Mouse (Mus musculus) midbrain, embryonic 16.5 days (tissue): ENCODE measurements around the gene Pld4. TPM values are rescaled to one million over a fixed set of nuclear protein-coding genes. Genes with fewer than 3 reads are reported as not detected.
A peak's percentile ranks its signal among the peaks of the same experiment; 100 is the strongest.

ENCODE experiments used
- ATAC-seq: fragments of 200-750 bp; cut with Nextera tagmentation; 2 replicates; pipeline ENCODE4 v1.8.0; 2017; ENCODE audit warnings: moderate TSS enrichment
- H3K27ac ChIP-seq: fragments of 300-500 bp; sonication (generic); 2 replicates; pipeline ENCODE4 v1.5.1; 2014; ENCODE audit warnings: mild to moderate bottlenecking, low read length, mixed read lengths
- H3K27me3 ChIP-seq: fragments of 300-500 bp; sonication (generic); 2 replicates; pipeline ENCODE4 v1.6.1; 2014; ENCODE audit warnings: low read depth, low read length, mixed read lengths; ENCODE audit not compliant: control insufficient read depth, insufficient read depth
- H3K36me3 ChIP-seq: fragments of 300-500 bp; sonication (generic); 2 replicates; pipeline ENCODE4 v1.6.1; 2014; ENCODE audit warnings: mild to moderate bottlenecking, low read length, moderate library complexity, mixed read lengths; ENCODE audit not compliant: control insufficient read depth, insufficient read depth
- H3K4me1 ChIP-seq: fragments of 300-500 bp; sonication (generic); 2 replicates; pipeline ENCODE4 v1.6.1; 2014; ENCODE audit warnings: mild to moderate bottlenecking, low read length, mixed read lengths; ENCODE audit not compliant: control insufficient read depth, insufficient read depth
- H3K4me2 ChIP-seq: fragments of 300-500 bp; sonication (generic); 2 replicates; pipeline ENCODE4 v1.6.1; 2014; ENCODE audit warnings: mild to moderate bottlenecking, low read length, mixed read lengths
- H3K4me3 ChIP-seq: fragments of 300-500 bp; sonication (generic); 2 replicates; pipeline ENCODE4 v1.5.1; 2014; ENCODE audit warnings: low read depth, mild to moderate bottlenecking, low read length, moderate library complexity, mixed read lengths
- H3K9ac ChIP-seq: fragments of 300-500 bp; sonication (generic); 2 replicates; pipeline ENCODE4 v1.6.1; 2014; ENCODE audit warnings: low read depth, low read length, mixed read lengths
- H3K9me3 ChIP-seq: fragments of 300-500 bp; sonication (generic); replicated peaks from 2 replicates; pipeline ENCODE4 v1.6.1; 2014; ENCODE audit warnings: mild to moderate bottlenecking, low read length, mixed read lengths; ENCODE audit not compliant: control insufficient read depth, poor library complexity, severe bottlenecking
- WGBS: fragments of 180-500 bp; shearing (Covaris S2); extraction: QIAGEN DNeasy Blood & Tissue Kit; methylation state at CpG from one replicate; pipeline ENCODE4 v1.1.7; 2014; 5-methylcytosine and 5-hydroxymethylcytosine counted together
- polyA plus RNA-seq: library from polyadenylated mRNA; unstranded; fragments of >200 nt; fragmentation: Nextera tagmentation; extraction: Ambion mirVana; gene quantifications from 2 replicates; pipeline ENCODE4 v1.2.1, GENCODE M21; 2015

The Pld4 gene
- polyA plus RNA-seq, 1 experiment from 2014 or later, result 5.9 TPM

DNA sequence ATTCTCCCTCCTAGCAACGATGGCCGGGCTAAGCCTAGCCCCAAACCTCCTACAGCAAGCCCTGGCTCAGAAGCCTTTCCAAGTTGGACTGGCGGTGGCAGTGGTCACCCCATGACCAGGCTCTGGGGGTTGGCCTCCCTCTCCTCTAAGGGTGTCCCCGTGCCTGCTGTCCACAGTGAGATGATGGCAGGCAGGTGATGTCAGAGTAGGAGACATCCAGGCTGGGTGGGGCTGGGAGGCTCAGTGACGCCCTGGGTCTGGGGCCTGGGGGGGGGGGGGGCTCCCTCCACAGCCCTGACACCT is 37.5 kb upstream of the Pld4 start:
- Histone ChIP-seq H3K9ac (peak overlapping the region; percentile 94), H3K27me3 (no peaks in the 10 kb centered on the region), H3K36me3 (no peaks in the 10 kb centered on the region), H3K4me3 (peak overlapping the region; percentile 86), H3K9me3 (no peaks in the 10 kb centered on the region), H3K4me1 (peaks cover 20% of the 10 kb centered on the region), H3K4me2 (peak overlapping the region; percentile 69), H3K27ac (peak overlapping the region; percentile 53; the same call in 1 of the 2 replicates)
- WGBS, result 16% methylated on average over 5 of the region's 5 CpGs
- ATAC-seq, result peak; percentile 29

DNA sequence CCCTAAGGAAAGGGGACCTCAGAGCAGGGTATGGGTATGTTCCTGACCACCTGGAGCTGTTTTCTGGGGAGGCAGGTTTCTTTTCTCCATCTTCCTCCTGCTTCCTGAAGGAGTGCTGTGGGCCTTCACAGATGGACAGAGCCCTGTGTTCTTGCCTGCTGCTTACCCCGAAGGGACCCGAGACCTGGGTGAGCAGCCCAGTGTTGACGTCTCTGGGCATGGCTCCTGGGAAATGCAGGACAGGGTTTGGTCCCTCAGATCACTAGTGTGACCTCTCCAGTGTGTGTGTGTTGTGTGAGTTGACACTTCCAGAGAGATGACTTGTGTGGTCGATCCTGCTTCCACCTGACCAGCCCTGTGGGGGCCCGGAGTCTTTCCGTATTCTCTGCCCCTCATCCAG is 37.0 kb upstream of the Pld4 start:
- Histone ChIP-seq H3K27me3 (no peaks in the 10 kb centered on the region), H3K27ac (no peak overlapping the region), H3K36me3 (no peaks in the 10 kb centered on the region), H3K4me1 (peaks cover 20% of the 10 kb centered on the region), H3K9me3 (no peaks in the 10 kb centered on the region), H3K4me3 (peak overlapping the region; percentile 86), H3K4me2 (peak overlapping the region; percentile 69), H3K9ac (peak overlapping the region; percentile 94; the same call in 1 of the 2 replicates)
- no peak for ATAC-seq
- WGBS, result 90% methylated on average over 6 of the region's 6 CpGs

- Histone ChIP-seq H3K4me1 (peaks cover 20% of the 10 kb centered on the region), H3K27ac (no peak overlapping the region), H3K27me3 (no peaks in the 10 kb centered on the region), H3K36me3 (no peaks in the 10 kb centered on the region; the same call in 1 of the 2 replicates), H3K9ac (0 out of 2 replicates have a peak overlapping the region, but pooled peaks have one; percentile 6), H3K9me3 (no peaks in the 10 kb centered on the region), H3K4me2 (peak overlapping the region; percentile 69; the same call in 1 of the 2 replicates), H3K4me3 (no peak overlapping the region)
- 82% methylated on average over 11 of the region's 11 CpGs for WGBS
- no peak for ATAC-seq
Observed at GRCm38 (mm10) chr12:112724077-112724805, 36.2 kb upstream of the Pld4 start.

DNA sequence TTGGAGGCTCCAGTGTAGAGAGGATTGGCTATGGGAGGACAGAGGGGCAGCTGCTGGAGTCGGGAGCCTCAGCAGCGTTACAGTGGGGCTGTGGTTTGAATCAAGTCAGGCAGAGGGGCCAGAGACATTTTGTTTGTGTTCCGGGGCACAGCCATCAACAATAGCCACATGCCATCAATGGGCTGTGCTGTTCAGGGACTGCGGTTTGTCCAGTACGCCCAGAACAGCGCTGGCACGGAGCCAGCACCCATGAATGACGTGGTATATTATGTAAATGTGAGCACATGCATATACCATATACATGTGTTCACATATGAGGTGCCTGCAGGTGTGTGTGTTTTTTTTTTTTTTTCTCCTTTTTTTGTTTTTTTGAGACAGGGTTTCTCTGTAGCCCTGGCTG is 32.7 kb upstream of the Pld4 start:
- Histone ChIP-seq H3K27me3 (no peaks in the 10 kb centered on the region), H3K4me2 (no peak overlapping the region), H3K9me3 (no peaks in the 10 kb centered on the region), H3K4me3 (no peak overlapping the region), H3K9ac (no peak overlapping the region), H3K36me3 (no peaks in the 10 kb centered on the region; the same call in 1 of the 2 replicates), H3K4me1 (peaks cover 18% of the 10 kb centered on the region), H3K27ac (no peak overlapping the region)
- ATAC-seq, result no peak
- WGBS, result 75% methylated on average over 8 of the region's 8 CpGs

GRCm38 (mm10) chr12:112730808-112731207 is 29.6 kb upstream of the Pld4 start:
- 92% methylated on average over 14 of the region's 14 CpGs for WGBS
- peaks cover 18% of the 10 kb centered on the region for H3K36me3 ChIP-seq

GRCm38 (mm10) chr12:112732591-112732990 is 27.9 kb upstream of the Pld4 start:
- H3K36me3 ChIP-seq, result peaks cover 30% of the 10 kb centered on the region
- H3K4me2 ChIP-seq, result no peak overlapping the region
- peaks cover 2% of the 10 kb centered on the region for H3K4me1 ChIP-seq
- no peak overlapping the region for H3K27ac ChIP-seq
- no peaks in the 10 kb centered on the region for H3K9me3 ChIP-seq
- no peak overlapping the region for H3K9ac ChIP-seq
- no peaks in the 10 kb centered on the region for H3K27me3 ChIP-seq
- 93% methylated on average over 10 of the region's 10 CpGs for WGBS
- no peak for ATAC-seq
- no peak overlapping the region for H3K4me3 ChIP-seq

More at GRCm38 (mm10) chr12:112730808-112731207, 29.6 kb upstream of the Pld4 start:
- H3K9me3 ChIP-seq, result no peaks in the 10 kb centered on the region
- no peak overlapping the region for H3K9ac ChIP-seq
- H3K4me2 ChIP-seq, result no peak overlapping the region
- H3K27ac ChIP-seq, result no peak overlapping the region
- no peak for ATAC-seq
- no peak overlapping the region for H3K4me3 ChIP-seq
- no peaks in the 10 kb centered on the region for H3K27me3 ChIP-seq
- peaks cover 4% of the 10 kb centered on the region for H3K4me1 ChIP-seq

- no peak overlapping the region for H3K9ac ChIP-seq
- ATAC-seq, result no peak
- H3K4me1 ChIP-seq, result no peaks in the 10 kb centered on the region
- H3K4me2 ChIP-seq, result no peak overlapping the region
- WGBS, result 88% methylated on average over 2 of the region's 2 CpGs
- H3K4me3 ChIP-seq, result no peak overlapping the region
- H3K36me3 ChIP-seq, result peaks cover 38% of the 10 kb centered on the region
- no peaks in the 10 kb centered on the region for H3K9me3 ChIP-seq
- H3K27me3 ChIP-seq, result no peaks in the 10 kb centered on the region
- H3K27ac ChIP-seq, result no peak overlapping the region
Observed at GRCm38 (mm10) chr12:112734108-112734820, 26.2 kb upstream of the Pld4 start.

- whole genome bisulfite sequencing, result 87% methylated on average over 19 of the region's 19 CpGs
- Histone ChIP-seq H3K9me3 (no peaks in the 10 kb centered on the region), H3K4me1 (no peaks in the 10 kb centered on the region), H3K4me2 (no peak overlapping the region), H3K36me3 (peaks cover 41% of the 10 kb centered on the region), H3K9ac (no peak overlapping the region), H3K27ac (no peak overlapping the region), H3K4me3 (no peak overlapping the region), H3K27me3 (no peaks in the 10 kb centered on the region)
- no peak for ATAC-seq
Observed at GRCm38 (mm10) chr12:112734881-112735655, 25.4 kb upstream of the Pld4 start.
